Mouse (Mus musculus): ENCODE measurements around the gene Ppp1r14a.

The Ppp1r14a gene

DNA sequence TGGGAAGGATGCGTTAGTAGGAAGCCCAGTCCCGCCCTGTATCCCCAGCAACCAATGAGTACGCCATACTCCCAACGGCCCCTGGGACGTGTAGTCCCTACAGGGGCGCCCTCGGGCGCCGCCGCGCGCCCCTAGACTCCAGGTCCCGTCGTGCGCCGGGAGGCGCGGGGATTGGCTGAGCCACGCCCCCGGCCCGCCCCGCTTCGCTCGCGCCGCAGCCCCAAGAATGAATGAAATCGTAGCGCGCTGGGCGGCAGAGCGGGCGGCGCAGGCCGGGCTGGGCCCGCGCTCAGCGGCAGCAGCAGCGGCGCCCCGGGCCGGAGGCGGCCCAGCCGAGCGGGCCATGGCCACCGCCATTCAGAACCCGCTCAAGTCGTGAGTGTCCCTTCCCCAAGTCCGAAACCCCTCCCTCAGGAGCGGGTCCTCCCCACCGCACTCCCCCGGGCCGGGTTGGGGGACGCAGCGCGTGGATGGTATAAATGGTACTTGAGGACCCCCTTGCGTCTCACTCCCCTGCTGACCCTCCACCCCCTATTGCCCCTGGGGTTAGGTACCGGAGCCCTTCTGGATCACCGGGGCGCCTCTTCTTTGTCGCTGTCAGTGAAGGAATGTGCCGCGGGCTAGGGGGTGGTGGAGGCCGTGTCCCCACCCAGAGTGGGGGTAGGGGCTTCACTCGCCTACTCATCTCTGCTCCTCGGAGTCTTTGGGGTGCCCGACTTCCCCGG, 14.8 kb downstream of the Ppp1r14a start, which contains the start of gene Dpf1:
Gene Dpf1 (plus strand): TSS at position 214 of the 725 bp plus-strand sequence.
- peak; percentile 85 for DNase-seq (ENCODE audit: low spot score)

DNA sequence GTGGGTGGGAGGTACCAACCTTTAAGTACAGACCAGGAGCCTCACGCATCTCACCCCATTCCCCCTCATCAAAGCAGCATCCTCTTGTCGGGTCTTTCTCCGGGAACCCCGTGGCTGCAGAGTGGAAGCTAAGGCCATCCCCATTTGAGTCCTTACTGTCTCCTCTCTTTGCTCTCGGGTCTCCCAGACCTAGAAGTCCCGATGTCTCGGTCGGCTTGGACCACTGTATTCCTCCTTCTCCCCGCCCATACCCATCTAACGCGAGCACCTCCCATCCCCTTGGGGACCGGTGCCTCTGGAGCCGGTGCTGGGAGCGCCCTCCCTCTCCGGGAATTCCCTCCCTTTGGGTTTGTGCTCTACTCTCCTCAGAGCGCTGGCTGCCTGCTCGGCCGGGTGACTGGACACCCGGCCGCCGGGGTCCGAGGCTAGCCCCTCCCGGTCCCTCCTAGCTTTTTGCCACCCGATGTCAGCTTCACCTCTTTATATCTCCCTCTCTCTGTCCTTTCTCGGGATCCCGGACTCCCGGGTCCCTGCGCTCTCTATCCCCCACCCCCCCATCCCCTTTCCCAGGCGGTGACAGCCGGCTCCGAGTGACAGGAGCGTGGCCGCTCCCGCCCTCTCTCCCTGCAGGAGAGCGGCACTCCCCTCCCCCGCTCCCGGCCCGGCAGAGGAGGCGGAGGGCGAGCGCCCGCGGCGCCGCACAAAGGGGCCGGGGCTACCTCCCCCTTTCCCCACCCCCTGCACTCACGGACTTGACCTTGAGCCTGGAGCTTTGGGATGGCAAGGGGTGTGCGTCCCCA, 15.6 kb downstream of the Ppp1r14a start:
- DNase-seq (ENCODE audit: low spot score) = no peak

DNA sequence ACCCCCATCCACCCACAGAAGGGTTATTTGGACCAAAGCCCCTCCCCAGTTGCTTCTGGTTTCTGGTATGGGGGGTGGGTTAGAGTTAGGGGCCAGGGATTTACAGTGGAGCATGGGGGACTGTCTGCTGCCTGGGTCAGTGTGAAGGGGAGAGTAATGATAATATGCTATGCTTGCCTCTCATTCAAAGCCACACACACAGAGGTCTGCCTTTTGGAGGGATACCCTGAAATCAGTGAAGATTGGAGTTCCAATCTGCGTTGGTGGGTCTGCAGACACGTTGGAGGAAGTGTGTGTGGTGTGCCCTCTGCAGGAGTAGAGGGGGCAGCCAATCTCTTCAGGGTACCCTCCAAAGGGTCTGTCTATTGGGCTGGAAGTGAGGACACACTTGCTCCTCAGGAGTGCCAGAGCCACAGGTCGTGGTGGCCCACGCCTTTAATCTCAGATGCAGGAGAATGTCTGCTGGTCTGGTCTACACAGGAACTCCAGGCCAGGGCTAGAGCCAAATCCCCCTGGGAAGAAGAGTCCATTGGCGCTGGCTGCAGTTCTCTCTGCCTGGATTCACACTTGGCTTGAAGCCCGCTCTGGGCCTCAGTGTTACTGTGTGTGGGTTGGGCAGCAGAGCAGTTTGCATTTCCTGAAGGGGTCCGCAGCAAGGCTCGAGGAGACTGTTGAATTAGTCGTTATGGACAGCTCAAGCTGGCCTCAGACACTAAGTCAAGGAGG, 16.3 kb downstream of the Ppp1r14a start:
- DNase-seq (ENCODE audit: low spot score) = no peak

DNA sequence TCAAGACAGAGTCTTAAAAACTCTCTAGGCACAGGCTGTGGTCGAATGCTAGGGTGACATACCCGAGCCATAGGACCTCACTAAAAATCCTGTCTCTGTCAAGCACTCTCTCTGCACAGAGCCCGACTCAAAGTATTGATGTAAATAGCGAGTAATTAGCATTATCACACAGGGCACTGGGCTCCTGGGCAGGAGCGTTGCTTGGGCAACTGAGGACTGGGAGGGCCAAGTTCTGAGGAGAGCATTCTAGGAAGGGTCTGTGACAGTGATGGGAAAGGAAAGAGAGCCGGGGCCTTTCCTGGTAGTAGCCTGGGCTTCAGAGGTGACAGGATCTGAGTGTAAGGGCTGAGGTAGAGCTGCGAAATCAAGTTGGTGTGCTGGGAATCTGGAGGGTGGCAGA, 17.0 kb downstream of the Ppp1r14a start:
- no peak for DNase-seq (ENCODE audit: low spot score)

DNA sequence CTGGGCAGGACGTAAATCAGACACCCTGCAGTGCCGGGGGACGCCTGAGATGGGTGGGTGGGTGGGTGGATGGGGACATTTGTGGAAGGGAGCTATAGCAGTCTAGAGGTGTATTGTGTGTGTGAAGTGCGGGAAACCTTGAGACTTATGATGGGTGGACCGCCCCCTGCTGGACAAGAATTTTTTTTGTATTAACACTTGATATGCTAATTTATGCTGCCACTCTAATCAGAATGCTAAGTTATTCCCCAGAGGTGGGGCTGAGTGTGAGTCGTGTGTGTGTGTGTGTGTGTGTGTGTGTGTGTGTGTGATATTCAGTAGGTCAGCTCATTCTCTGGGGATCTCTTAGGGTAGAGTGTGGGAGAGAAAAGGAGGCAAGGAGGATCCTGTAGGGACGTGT, 17.5 kb downstream of the Ppp1r14a start:
- no peak for DNase-seq (ENCODE audit: low spot score)

DNA sequence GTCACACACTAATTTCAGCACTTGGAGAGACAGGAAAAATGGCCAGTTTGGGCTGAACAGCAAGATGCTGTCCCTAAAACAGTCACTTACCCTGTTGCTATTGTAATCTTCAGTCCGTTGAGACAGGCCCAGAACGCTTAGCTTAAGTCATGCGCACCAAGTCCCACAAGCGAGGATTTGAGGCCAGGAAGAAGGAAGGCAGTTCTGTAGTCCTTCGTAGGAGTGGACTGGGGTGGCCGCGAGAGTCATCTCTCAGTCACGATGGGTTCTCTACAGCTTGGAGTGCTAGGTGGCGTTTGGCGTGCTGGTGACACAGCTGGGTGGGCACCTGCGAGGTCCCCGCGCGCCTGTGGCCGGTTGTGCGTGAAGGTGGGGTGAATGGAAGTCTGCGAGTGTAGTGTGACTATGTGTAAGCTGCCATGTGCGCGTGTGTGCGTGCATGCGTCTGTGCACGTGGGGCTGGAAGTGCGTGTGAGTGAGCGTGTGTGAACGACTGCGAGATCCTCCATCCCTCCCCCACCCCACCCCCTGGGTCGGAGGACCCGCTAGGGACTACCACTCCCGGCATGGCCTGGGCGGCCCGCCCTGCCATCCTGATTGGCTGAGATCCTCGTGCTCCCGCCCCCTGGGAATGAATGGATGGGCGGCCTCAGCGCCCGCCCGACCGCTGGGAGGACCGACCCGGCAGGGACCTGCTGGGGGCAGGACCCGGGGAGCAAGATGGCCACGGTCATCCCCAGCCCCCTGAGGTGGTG, 18.4 kb downstream of the Ppp1r14a start:
- DNase-seq (ENCODE audit: low spot score) = peak; percentile 88

DNA sequence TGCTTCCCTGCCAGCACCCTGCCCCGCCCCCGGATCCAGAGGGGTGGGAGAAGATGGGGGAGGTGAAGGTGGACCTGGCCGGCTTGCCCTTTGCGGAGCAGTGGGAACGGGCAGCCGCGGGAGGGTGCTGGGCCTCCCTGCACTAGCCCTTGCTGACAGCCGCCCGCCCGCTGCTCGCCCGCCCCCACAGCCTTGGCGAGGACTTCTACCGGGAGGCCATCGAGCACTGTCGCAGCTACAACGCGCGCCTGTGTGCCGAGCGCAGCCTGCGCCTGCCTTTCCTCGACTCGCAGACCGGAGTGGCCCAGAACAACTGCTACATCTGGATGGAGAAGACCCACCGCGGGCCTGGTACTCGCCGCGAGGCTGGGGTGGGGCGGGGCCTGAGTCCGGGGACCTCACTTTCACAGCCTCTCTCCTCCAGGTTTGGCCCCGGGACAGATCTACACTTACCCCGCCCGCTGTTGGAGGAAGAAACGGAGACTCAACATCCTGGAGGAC, 20.2 kb downstream of the Ppp1r14a start:
- no peak for DNase-seq (ENCODE audit: low spot score)

DNA sequence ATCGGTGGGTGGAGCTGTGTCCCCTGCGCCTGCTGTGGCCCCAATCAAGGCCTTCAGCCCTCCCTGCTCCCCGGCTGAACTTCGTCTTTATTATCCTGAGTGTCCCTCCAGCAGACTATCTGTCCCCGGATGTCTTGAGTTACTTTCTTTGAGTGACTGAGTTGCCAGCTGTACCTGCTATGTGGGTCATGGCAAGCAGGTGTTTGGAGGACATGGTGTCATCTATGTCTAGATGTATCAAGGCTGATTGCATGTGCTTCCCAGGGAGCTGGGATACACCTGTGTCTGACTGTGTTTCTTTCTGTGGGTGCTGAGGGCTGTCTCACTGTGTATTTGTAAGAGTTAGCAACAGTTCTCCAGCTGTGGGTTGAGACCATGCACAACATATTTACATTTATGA, 20.6 kb downstream of the Ppp1r14a start:
- DNase-seq (ENCODE audit: low spot score) = no peak

DNA sequence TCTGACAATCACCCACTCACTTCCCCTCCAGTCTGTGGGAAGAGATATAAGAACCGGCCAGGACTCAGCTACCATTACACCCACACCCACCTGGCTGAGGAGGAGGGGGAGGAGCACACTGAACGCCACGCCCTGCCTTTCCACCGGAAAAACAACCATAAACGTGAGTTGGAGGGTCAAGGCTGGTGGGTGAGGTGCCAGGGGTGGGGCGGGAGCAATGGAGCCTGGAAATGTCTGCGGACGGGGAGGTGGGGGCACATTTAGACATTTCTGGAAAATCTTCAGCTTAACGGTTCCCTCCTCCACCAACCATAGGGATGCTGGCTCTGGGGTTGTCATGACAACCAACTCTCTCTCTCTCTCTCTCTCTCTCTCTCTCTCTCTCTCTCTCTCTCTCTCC, 23.9 kb downstream of the Ppp1r14a start:
- no peak for DNase-seq (ENCODE audit: low spot score)

DNA sequence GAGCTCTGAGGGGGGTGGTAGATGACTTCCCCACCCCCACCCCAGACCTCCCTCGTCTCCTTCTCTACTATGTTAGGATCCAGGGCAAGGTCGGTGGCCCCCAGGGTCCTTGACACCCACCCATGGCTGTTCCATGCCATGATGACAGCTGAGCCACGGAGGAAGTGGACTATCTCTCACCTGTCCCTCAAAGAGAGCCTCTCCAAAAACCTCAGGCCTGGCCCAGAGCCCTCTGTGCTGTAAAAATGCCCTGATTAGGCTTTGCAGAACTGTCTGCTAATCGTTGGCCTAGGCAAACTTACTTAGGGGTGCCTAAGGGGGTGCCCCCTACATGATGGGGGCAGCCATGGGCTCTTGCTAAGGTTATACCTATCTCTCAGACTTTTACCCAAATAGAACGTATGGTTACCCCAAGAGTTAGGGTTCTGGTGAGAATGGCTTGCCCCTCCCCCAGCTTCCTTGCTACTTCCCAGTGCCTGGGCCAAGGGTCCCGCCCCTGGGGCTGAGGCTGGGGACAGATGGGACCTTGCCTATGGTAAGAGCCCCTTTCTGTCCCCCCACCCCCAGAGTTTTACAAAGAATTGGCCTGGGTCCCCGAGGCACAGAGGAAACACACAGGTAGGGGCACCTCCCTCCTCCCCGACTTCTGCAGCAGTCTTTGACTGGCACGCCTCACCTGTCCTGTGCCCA, 24.6 kb downstream of the Ppp1r14a start:
- no peak for DNase-seq (ENCODE audit: low spot score)

DNA sequence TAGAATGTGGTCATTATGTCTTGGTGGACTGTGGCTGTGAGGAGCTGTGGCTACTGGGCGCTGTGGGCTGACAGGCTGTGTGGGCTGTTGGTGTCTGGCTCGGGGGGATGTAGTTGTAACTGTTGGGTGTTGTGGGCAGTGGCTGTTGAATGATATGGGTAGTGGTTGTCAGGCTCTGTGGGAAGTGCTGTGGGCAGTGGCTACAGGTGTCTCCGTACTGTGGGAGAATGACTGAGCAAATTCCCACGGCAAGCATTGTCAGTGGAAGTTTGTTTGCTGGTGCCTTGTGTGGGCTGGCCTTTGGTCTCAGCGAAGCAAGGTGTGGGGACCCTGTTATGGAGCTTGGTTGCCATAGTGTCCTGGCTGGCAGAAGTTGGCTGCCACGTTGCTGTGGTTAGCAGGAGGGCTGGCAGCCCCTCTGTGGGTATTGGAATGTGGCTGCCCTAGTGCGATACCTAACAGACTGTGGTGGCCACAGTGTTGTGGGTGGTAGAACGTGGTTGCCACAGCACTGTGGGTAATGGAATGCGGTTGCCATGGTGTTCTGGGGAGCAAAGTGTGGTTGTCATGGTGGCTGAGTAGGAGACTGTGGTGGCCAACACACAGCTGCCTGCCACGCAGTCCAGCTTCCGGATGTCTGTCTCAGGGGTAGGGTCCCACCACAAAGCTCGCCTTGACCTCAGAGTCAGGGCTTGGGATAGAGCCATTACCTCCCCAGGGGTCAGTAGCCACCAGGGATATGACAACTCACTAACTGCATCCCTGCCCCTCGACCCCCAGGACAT, 25.9 kb downstream of the Ppp1r14a start:
- DNase-seq (ENCODE audit: low spot score) = no peak

DNA sequence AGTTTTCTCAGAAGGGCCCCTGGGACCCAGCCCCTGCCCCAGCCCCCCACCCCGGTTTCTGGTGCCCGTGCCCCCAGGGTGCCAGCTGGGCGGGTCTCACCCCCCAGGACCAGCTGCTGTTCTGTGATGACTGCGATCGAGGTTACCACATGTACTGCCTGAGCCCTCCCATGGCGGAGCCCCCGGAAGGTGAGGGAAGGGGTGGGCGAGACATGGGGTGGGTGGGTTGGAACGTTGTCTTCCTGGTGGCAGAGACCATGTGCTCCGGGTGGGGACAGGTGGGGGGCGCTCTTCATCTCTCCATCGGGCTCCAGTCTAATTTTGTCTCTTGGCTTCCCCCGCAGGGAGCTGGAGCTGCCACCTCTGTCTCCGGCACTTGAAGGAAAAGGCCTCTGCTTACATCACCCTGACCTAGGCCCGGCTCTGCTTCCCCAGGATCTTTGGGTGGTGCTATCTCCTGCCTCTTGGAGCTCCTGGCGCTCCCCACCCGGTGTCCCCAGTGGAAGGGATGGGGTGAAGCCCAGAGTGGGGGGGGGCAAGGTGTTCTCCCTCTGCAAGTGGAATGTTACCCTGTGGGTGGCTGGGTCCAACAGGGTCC, 27.1 kb downstream of the Ppp1r14a start:
- no peak for DNase-seq (ENCODE audit: low spot score)

DNA sequence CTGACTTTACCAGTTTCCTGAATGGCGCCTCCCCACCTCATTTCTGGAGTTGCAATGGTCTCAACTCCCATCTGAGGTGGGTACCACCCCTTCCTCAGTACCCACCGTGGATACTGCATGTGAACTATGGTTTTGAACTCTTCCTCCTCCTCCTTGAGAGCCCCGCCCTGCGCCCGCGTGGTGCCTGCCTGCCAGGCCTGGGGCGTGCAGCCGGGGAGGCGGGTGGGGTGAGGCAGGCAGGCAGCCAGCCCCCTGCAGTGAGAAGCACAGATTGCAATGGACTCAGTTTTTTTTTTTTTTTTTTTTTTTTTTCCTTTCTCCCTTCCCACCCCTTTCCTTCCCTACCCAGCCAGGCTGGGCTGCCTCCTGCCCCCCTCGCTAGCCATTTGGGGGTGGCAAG, 27.9 kb downstream of the Ppp1r14a start:
- no peak for DNase-seq (ENCODE audit: low spot score)

DNA sequence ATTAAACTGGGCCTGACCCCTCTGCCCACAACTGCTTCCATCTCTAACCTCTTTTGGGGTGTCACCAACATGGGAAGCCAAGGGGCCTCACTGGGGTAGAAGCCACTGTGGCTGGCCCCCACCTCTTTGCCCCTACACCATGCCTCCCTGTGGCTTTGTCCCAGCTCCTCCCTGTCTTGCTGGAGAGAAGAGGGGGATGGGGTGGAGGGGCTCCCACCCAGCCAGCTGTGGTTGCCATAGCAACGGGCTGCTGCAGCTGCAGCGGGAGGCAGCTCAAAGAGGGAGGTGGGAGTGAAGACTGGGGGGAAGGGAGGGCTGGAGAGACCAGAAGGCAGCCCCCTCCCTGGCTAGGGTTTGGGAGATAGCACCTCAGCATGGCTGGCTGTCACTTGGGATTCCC, 28.4 kb downstream of the Ppp1r14a start:
- DNase-seq (ENCODE audit: low spot score) = no peak

DNA sequence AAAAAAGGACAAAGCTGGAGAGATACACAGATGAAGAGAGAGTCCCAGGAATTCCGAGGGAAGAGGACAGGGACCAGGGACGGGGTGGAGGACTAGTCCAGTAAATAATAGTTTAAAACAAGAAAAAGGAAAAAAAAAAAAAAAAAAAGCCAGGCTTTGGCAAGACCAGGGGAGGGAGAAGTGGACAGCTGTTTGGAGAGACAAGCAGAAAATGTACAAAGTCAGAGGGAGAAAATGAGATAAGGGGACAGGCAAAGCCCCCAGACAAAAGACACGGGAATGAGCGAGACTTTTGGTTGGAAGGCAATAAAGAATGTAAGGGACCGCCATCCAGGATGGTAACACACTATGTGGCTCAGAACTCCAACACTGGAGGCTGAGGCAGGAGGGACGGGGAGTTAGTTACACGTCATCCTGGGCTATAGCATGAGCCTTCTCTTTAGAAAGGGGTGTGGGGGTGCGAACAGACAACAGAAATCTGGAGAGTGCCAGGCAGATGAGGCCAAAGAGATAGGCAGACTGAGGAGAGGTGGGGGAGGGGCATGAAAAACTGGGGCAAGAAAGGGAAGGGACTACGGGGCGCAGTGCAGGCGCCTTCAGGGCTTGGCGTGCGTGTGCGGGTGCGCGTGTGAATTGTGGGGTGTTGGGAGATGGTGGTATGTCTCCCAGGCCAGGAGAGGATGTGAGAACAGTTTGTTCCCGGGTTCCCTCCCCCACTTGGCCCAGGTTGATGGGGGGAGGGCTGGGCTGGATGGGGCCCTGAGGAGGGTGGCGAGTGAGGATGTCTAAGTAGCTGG, 29.2 kb downstream of the Ppp1r14a start:
- no peak for DNase-seq (ENCODE audit: low spot score)

DNA sequence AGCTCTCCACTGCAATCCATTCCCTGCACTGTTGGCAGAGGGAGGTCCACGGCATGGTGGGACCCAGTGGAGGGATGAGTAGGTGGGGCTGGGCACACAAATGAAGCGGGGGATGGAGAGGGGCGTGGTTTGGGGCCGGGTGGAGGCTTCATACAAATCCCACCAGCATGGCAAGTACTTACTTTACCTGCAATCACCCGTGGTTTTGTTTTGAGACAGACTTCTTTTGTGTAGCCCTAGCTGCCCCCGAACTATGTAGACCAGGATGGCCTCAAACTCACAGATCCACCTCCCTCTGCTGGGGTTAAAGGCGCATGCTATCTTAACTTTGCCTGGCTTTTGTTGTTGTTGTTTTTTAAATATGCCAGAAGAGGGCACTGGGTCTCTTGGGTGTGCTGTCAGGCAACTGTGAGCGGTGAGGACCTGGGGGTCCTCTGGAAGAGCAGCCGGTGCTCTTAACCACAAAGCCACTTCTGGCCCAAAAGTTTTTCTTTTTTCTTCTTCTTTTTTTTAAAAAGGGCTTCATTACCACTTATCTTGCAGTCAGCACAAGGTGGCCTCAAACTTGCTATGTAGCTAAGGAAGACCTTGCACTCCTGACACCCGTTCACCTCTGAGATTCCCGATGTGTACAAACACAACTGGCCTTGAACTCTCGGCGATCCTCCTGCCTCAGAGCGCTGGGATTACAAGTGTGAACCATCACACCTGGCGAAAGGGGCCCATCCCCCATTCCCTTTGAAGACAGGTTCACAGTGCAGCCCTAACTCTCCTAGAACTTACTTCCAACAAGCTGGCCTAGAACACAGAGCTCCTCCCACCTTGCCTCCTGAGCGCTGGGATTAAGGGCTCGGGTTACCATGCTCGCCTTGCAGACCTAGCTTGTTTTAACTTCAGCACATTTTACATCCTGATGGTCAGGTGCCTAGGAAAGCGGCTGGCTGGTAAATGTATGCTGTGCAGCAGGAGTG, 30.5 kb downstream of the Ppp1r14a start:
- no peak for DNase-seq (ENCODE audit: low spot score)

DNA sequence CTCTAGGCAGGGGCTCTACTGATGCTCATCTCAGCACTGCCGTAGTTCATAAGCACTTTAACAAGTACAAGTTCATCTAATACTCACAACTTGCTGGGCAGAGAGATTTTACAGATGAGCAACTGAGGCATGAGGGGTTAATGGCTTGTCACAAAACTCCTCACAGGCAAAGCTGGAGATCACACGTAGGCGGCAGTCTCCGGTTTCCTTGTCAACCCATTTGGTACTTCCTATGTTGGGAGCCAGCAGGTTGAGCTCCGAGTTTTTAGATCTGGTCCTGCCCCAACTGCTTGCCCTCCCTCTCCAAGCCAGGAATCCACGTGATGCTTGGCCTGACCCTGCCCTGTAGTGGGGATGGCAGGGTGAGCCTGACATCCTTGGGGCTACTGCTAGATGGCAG, 38.0 kb downstream of the Ppp1r14a start:
- no peak for DNase-seq (ENCODE audit: low spot score)

DNA sequence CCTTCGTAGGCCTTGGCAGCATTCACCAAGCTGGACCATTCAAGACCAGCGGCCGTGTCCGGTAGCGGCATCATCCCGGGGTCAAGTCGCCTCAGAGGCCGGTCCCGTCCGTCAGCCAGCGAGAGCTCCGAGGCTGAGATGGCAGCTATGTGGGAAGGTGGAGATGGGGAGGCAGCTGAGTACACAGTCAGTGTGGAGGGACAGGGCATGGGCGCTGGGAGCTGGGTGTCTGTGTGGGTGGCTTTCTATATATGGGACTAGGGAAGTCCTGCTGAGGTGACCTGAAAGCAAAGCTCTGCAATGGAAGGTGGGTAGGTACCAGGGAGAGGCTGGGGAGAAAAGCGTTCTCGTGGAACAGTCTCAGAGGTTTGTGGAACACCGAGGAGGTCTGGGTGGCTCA, 39.9 kb downstream of the Ppp1r14a start:
- DNase-seq (ENCODE audit: low spot score) = no peak
